Mouse (Mus musculus) brain, adult 2 months (tissue): ENCODE data around the gene Scp2d1.
"Not testable (repeated sequence)": the region's sequence is repeated elsewhere in the genome, so short reads cannot be mapped to it uniquely, and the experiment has no call there.

Source experiments
- DNase-seq: peaks from one replicate; pipeline ENCODE4 v3.0.0; 2011; ENCODE audit warnings: low read depth, low spot score

Scp2d1 gene

DNA sequence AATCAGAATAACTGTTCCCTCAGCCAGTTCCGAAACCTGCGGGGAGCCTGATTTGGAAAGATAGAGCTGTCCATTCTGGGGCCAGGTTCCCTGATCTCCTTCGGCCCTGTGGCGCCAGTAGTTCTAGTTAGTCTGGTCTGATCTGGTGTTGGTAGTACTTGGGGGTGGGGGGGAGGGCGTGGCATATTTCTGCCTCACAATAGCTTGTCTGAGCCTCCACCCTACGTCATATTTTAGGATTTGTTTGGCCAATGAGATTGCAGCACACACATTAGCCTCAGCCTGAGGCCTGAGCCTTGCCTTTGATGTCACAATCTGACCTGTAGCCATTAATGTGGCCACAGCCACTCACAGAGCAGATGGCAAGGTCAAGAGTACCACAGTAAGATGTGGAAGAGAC lies at the start of gene Scp2d1:
TSS of gene Scp2d1 (plus strand) at position 301 of the 400 bp plus-strand sequence.
- not testable (repeated sequence) for DNase-seq

DNA sequence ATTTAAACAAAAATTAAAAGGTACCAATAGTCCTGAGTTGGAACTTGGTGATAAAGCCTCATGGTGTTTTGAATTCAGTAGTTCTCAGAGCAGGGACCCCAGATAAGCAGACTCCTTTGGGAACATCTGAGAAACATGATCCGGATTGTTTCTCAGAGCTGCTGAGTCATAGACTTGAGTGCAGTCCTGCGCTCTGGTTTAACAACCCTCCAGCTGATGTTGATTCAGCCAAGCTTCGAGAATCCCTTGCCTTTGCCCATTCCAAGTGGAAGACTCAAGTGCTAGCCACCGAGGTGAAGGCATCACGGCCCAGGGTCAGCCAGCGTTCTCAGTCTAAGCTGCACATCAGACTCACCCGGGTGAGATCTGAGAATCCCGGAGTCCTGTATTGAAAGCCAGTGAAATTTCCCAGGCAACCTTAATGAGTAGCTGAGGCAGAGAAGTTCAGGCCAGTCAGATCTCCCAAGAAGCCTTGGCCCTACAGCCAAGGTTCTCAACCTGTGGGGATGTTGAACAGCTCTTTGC lies 48.8 kb upstream of the Scp2d1 start:
- DNase-seq, result peak; percentile 47

DNA sequence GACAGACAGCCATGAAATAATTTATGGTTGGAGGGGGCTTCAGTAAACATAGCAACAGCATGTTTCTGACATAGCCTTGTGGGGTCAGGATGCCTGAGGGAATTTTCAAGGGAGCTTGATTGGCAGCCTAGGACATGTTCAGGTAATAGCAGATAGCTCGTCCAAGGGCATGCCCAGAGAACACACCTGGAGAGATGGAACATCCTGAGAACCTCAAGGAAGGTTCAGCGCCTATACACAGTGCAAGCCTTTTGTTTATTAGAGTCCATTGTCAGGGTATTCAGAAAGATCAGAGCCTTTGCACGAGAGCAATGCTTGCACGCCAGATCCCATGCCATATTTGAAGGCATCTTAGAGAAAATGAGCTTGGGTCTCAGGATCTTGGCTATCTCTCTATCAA lies 47.8 kb upstream of the Scp2d1 start:
- no peak for DNase-seq

DNA sequence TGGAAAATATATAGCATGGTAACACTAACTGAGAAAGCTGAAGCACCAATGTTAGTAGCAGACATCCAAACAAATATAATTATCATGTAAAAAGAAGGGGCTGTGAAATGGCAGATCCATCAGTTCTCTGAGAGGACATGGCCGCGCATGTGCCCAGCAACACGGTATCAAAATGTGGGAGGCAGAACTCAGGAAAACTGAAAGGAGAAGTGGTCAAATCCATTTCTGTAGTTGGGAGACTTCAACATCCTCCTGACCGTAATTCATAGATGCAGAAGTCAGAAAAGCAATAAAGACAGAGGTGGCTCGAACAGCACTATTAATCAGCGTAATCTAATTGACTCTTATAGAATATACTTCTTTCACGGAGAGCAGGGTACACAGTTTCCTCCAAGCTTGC lies 44.2 kb upstream of the Scp2d1 start:
- DNase-seq, result no peak

DNA sequence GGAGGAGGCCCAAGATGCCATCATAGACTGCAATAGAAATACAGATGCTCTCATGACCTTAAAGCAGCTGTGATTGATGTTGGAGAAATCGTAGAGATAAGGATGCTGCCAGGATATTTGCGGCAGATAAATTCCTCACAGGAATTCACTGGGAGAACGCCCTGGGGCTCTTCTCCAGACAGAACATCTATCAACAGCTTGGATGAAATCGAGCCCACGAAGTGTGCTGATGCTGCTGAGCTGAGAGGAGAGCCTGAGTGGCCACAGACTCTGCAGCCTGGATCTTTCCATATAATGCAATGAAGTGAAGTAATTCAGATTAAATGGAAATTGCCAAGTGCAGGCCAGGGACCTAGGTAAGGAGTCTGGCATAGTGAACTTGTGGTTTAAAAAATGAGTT lies 42.7 kb upstream of the Scp2d1 start:
- no peak for DNase-seq

DNA sequence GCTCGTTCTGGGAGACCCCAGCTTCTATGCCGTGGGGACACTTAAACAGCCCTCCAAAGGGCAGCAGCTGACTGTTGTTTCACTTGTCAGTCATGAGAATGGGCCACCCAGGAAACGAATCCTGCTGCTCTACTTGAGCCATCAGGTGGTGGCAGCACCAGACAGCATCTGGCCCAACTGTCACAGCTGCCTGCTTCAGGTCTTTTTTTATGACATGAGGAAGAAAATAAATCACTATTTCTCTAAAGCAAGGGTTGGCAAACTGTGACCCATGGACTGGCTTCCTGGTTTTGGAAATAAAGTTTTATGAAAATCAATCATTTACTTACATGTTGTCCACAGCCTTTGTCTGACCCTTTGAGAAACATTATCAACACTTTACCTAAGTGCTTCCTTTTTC lies 41.6 kb upstream of the Scp2d1 start:
- DNase-seq, result peak; percentile 15

DNA sequence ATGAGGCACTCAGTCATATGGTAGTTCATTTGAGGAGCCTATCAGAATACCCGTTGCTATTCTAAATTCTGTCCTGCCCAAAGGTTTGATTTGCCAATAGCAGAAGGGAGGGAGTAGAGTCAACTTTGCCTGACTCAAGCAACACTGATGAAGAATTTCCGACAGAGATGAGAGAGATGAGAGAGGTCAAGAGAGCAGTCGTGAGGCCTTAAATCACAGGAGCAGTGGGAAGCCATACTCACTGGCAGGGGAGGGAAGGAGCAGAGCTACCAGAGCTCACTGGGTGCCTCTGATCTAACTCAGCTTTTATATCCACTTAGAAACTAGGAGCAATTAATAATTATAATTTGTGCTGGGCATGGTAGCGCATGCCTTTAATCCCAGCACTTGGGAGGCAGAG lies 41.0 kb upstream of the Scp2d1 start:
- DNase-seq, result no peak

DNA sequence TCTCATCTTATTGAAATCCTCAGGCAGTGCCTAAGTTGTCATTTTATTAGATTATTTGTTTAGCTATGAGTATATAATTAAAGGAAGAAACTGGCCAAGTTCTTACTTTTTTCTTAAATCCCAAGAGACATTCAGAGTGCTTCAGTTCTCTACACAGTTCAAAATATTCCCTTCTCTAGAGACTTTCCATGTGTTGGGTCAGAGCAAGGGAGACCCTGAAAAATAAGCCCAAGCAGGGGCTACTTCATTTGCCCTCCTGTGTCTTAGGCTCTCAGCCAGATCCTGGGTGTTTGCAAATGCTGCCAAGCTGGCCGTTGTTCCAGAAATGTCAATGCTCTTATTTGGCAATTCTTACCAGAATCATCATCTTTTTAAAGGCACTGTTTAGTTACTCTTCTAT lies 40.3 kb upstream of the Scp2d1 start:
- DNase-seq, result no peak

DNA sequence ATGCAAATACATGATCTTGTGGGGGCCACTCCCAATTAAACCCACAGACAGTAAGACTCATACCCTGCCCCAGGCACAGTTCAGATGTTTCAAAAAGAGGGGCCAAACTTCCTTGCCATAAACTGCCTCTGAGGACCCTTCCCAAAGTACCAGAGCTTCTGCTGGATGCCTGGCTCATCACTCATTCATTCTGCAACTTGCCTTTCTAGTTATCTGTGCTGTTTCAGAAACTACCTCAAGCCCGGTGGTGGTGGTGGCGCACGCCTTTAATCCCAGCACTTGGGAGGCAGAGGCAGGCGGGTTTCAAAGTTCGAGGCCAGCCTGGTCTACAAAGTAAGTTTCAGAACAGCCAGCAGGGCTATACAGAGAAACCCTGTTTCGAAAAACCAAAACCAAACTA lies 39.6 kb upstream of the Scp2d1 start:
- no peak for DNase-seq

DNA sequence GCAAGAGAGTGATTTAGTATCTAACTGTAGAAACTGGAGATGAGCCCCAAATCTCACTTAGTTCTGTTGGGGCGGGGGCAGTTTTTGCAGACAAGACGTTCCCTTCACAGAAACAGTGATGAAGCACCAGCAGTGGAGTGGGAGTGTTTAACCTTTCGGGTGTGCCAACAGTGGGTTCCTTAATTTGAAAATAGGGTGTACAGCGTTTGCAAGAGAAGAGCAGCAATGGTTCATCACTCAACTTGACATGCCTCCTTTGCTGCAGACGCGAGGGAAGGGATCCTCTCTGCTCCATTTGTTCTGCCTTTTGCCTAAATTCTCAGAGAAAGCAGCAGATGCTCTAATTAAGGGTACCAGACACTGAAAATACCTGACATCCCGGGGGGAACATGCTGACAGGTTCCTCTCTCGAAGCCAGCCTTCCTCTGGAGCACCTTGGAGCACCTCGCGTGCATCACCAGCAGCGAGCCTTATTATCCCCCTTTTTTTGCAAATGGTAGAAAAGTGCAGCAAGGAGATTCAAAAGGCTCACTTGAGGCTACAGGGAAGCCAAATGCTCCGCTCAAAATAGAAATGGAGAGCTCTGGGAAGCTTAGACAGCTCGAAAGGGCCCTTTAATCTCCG lies 31.7 kb upstream of the Scp2d1 start:
- peak; percentile 78 for DNase-seq

DNA sequence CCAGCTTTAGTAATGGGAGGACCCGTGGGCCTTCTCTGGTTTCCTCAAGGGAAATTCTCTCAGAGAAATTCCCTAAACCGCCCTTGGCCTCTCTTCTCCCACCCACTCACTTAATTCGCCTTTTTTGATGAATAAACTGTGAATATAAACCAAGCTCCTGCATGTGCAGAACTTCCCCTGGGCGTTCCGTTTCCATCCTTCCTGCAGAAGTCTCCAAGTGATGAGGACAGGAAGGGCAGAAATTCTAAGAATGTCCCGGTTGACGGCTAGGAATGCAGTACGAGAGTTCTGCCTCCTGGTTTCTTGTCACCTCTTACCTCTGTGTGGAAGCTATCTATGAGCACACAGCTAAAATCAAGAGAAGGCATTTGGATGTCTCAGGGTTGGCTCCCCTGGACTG lies 25.9 kb upstream of the Scp2d1 start:
- DNase-seq, result no peak

DNA sequence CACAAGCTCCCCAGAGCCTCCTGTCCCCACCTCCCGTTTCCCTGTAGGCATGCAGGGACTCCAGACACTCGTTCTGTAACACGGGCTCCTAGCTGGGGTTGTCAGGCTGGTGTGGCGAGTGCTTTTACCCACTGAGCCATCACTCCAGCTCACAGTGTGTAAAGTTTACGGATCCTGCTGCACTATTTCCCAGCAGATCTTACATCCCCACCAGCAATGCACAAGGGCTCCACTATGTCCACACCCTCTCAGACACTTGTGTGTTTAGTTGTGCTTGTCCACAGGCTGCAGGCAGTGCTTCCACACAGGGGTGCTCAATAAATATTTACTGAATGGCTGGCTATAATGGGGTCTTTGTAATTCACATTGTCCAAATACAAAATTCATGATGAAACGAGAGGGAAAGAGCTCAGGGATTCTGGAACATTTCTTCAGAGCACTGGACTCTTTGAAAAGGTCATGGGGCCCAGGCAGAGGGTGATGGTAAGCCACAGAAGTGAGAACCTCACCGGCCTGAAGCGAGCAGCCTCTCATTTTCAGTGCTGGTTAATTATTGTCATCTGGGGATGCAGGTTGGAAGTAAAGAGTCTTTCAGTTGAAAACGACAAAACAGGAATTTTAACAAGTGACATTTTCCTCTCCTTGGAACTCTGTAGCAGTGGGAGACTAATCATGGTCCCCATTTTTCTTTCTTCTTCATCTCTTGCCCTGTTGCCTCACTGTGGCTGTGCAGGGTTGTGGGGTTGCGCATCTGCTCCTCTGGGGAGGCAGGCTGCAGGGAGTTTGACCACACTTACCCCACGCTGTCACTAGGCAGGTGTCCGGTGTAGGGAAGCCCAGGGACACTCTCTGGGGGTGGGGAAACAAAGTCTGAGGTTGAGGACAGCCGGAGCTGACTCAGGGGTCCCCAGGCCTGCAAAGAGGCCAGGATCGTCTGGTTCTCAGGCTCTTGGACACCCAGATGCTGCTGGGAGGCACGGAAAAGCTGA lies 15.4 kb upstream of the Scp2d1 start:
- DNase-seq, result no peak

DNA sequence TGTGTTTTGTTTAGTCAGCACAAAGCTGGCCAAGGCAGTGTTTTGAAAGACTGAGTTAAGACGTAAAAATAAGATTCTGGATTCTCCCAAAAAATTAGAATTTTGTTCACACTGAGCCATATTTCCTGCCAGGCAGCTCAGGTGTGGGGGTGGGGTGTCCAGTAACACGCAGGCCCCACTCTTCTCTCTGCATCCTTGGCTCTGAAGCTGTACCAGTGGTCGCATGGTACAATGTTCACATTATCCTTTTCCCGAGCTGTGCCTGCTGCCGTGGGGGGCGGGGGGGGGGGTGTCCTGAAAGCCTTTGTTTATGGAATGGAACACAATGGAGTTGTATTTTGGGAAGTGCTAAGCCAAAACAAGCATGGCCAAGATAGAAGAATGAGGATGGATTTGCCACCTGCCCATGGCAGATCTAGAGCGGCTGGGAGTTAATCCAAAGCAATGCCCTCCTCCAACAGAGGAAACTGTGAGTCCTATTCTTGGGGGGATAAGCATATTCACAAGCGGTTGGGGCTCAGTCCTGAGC lies 5.1 kb downstream of the Scp2d1 start:
- DNase-seq, result peak; percentile 88

DNA sequence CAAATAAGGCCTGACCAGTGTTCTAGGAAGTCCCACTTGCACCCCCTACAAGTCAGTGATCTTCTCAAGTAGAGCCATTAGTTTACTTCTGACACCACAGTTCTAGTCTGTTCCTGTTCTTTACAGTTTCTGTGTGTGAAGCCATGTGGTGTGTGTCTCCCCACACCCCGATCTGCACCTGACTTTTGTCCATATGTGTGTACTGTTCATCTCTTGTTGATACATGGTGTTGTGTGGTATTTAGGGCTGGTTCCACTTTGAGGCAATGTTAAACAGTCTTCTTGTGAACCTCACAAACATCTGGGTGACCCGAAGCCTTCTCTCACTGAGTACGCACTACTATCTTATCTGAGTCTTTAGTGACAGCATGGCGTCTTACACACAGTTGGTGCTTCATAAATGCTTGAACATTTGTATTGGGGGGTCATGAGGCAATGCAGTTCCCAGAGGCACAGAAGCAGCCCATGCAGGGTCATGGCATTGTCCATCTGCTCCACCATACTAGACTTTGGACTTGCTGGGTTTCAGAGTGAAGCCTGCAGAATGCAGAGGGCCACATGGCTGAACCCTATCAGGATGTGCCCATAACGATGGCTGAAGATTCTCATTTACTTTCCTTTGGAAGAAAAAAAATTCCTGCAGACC lies 13.3 kb downstream of the Scp2d1 start:
- DNase-seq, result no peak

DNA sequence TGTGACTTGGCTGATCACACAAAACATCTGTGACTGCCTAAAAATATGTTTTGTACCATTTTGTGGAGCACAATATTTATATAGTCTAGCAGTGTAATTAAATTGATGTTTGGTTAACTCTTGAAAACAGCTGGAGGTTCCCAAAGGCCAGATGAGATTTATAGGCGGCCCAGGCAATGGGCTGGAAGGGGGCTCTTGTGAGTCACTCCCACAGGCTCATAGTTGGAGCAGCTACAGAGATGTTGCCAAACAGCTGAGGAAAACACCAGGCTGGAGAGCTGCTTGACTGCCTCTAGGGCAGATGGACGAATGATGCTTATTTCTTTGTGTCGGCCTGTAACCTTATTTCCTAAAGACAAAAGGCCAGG lies 13.8 kb downstream of the Scp2d1 start:
- DNase-seq, result peak; percentile 29

DNA sequence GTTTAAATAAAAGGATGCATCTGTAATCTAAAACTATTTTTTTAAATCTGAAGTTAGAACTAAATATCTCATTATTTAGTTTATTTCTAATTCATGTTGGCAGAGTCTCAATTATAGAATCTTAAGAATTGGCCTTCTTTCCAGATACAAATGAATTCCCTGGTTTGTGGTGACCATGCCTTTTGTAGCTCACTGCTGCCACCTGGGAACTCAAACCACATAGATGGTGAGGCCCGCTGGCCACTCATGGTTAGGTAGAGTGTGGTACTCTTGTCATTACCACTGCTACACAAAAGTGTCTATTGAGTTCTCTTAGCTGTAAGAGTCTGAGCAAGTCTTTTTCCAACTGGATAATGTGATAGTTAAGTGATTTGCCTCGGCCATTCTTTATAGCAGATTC lies 45.4 kb downstream of the Scp2d1 start:
- peak; percentile 67 for DNase-seq
